Mouse (Mus musculus): ENCODE data around the gene Anks3. TPM values are rescaled to one million over a fixed set of nuclear protein-coding genes. Genes with fewer than 3 reads are reported as not detected.

Gene Anks3
- polyA plus RNA-seq, 1 experiment from 2014 or later, result 41.3 TPM

- no peaks in the 10 kb centered on the region for H3K9me3 ChIP-seq (ENCODE audit: control insufficient read depth, low read length)
- H3K9ac ChIP-seq (ENCODE audit: low read depth, low read length), result no peak overlapping the region
- H3K36me3 ChIP-seq (ENCODE audit: control insufficient read depth, insufficient read depth, low read length), result peaks cover 15% of the 10 kb centered on the region
- peaks cover 10% of the 10 kb centered on the region for H3K4me1 ChIP-seq (ENCODE audit: control insufficient read depth, insufficient read depth, low read length)
- WGBS, result 88% methylated on average over 8 of the region's 8 CpGs
- no peak overlapping the region for H3K27ac ChIP-seq (ENCODE audit: low read length)
- no peak for ATAC-seq
- no peaks in the 10 kb centered on the region for H3K27me3 ChIP-seq (replicated peaks; ENCODE audit: control insufficient read depth, insufficient read depth, low read length)
- H3K4me3 ChIP-seq (ENCODE audit: low read length), result no peak overlapping the region
- no peak overlapping the region for H3K4me2 ChIP-seq (ENCODE audit: low read depth, low read length)
These were observed 26.4 kb downstream of the Anks3 start for GRCm38 (mm10) chr16:4937351-4938190.

GRCm38 (mm10) chr16:4935931-4936703 is 27.9 kb downstream of the Anks3 start:
- H3K4me2 ChIP-seq (ENCODE audit: low read depth, low read length), result no peak overlapping the region
- H3K4me3 ChIP-seq (ENCODE audit: low read length), result no peak overlapping the region
- H3K36me3 ChIP-seq (ENCODE audit: control insufficient read depth, insufficient read depth, low read length), result peaks cover 12% of the 10 kb centered on the region
- no peak for ATAC-seq
- H3K9ac ChIP-seq (ENCODE audit: low read depth, low read length), result no peak overlapping the region
- H3K27ac ChIP-seq (ENCODE audit: low read length), result no peak overlapping the region
- no peaks in the 10 kb centered on the region for H3K27me3 ChIP-seq (replicated peaks; ENCODE audit: control insufficient read depth, insufficient read depth, low read length)
- peaks cover 15% of the 10 kb centered on the region for H3K4me1 ChIP-seq (ENCODE audit: control insufficient read depth, insufficient read depth, low read length)
- no peaks in the 10 kb centered on the region for H3K9me3 ChIP-seq (ENCODE audit: control insufficient read depth, low read length)
- 83% methylated on average over 10 of the region's 10 CpGs for WGBS

- Histone ChIP-seq H3K27ac (ENCODE audit: low read length) (no peak overlapping the region), H3K4me2 (ENCODE audit: low read depth, low read length) (no peak overlapping the region), H3K9me3 (ENCODE audit: control insufficient read depth, low read length) (no peaks in the 10 kb centered on the region), H3K27me3 (replicated peaks; ENCODE audit: control insufficient read depth, insufficient read depth, low read length) (no peaks in the 10 kb centered on the region), H3K4me3 (ENCODE audit: low read length) (no peak overlapping the region), H3K36me3 (ENCODE audit: control insufficient read depth, insufficient read depth, low read length) (peaks cover 8% of the 10 kb centered on the region), H3K9ac (ENCODE audit: low read depth, low read length) (no peak overlapping the region), H3K4me1 (ENCODE audit: control insufficient read depth, insufficient read depth, low read length) (peaks cover 15% of the 10 kb centered on the region)
- no peak for ATAC-seq
- whole genome bisulfite sequencing, result 97% methylated on average over 31 of the region's 31 CpGs
These were observed 28.6 kb downstream of the Anks3 start for GRCm38 (mm10) chr16:4935430-4935829.

GRCm38 (mm10) chr16:4932429-4932828 is 31.6 kb downstream of the Anks3 start:
- WGBS, result 52% methylated on average over 3 of the region's 3 CpGs
- Histone ChIP-seq H3K27me3 (replicated peaks; ENCODE audit: control insufficient read depth, insufficient read depth, low read length) (no peaks in the 10 kb centered on the region), H3K4me1 (ENCODE audit: control insufficient read depth, insufficient read depth, low read length) (0 out of 2 replicates have a peak, but pooled peaks cover 9% of the 10 kb centered on the region), H3K9ac (ENCODE audit: low read depth, low read length) (no peak overlapping the region), H3K36me3 (ENCODE audit: control insufficient read depth, insufficient read depth, low read length) (peaks cover 11% of the 10 kb centered on the region), H3K27ac (ENCODE audit: low read length) (peak overlapping the region; percentile 38; the same call in 1 of the 2 replicates), H3K4me3 (ENCODE audit: low read length) (no peak overlapping the region), H3K4me2 (ENCODE audit: low read depth, low read length) (peak overlapping the region; percentile 33; the same call in 1 of the 2 replicates), H3K9me3 (ENCODE audit: control insufficient read depth, low read length) (no peaks in the 10 kb centered on the region)
- peak; percentile 87 for ATAC-seq

- ATAC-seq, result no peak
- WGBS, result 76% methylated on average over 2 of the region's 2 CpGs
These were observed 35.5 kb downstream of the Anks3 start for GRCm38 (mm10) chr16:4928474-4928873.

GRCm38 (mm10) chr16:4927967-4928366 is 36.0 kb downstream of the Anks3 start:
- 94% methylated on average over 7 of the region's 7 CpGs for WGBS
- peaks cover 30% of the 10 kb centered on the region for H3K36me3 ChIP-seq (ENCODE audit: control insufficient read depth, insufficient read depth, low read length)
- H3K9me3 ChIP-seq (ENCODE audit: control insufficient read depth, low read length), result no peaks in the 10 kb centered on the region
- H3K27ac ChIP-seq (ENCODE audit: low read length), result no peak overlapping the region
- H3K27me3 ChIP-seq (replicated peaks; ENCODE audit: control insufficient read depth, insufficient read depth, low read length), result no peaks in the 10 kb centered on the region
- no peak overlapping the region for H3K4me3 ChIP-seq (ENCODE audit: low read length)
- H3K4me2 ChIP-seq (ENCODE audit: low read depth, low read length), result no peak overlapping the region
- ATAC-seq, result no peak
- H3K4me1 ChIP-seq (ENCODE audit: control insufficient read depth, insufficient read depth, low read length), result 0 out of 2 replicates have a peak, but pooled peaks cover 8% of the 10 kb centered on the region
- no peak overlapping the region for H3K9ac ChIP-seq (ENCODE audit: low read depth, low read length)

More at GRCm38 (mm10) chr16:4928474-4928873, 35.5 kb downstream of the Anks3 start:
- Histone ChIP-seq H3K4me3 (ENCODE audit: low read length) (no peak overlapping the region), H3K27ac (ENCODE audit: low read length) (no peak overlapping the region), H3K36me3 (ENCODE audit: control insufficient read depth, insufficient read depth, low read length) (peaks cover 27% of the 10 kb centered on the region), H3K4me1 (ENCODE audit: control insufficient read depth, insufficient read depth, low read length) (0 out of 2 replicates have a peak, but pooled peaks cover 9% of the 10 kb centered on the region), H3K27me3 (replicated peaks; ENCODE audit: control insufficient read depth, insufficient read depth, low read length) (no peaks in the 10 kb centered on the region), H3K9me3 (ENCODE audit: control insufficient read depth, low read length) (no peaks in the 10 kb centered on the region), H3K4me2 (ENCODE audit: low read depth, low read length) (no peak overlapping the region), H3K9ac (ENCODE audit: low read depth, low read length) (no peak overlapping the region)

GRCm38 (mm10) chr16:4923996-4924395 is 40.0 kb downstream of the Anks3 start:
- no peak overlapping the region for H3K4me2 ChIP-seq (ENCODE audit: low read depth, low read length)
- no peak for ATAC-seq
- no peak overlapping the region for H3K4me3 ChIP-seq (ENCODE audit: low read length)
- no peak overlapping the region for H3K9ac ChIP-seq (ENCODE audit: low read depth, low read length)
- H3K27me3 ChIP-seq (replicated peaks; ENCODE audit: control insufficient read depth, insufficient read depth, low read length), result no peaks in the 10 kb centered on the region
- 89% methylated on average over 5 of the region's 5 CpGs for WGBS
- no peaks in the 10 kb centered on the region for H3K9me3 ChIP-seq (ENCODE audit: control insufficient read depth, low read length)
- H3K27ac ChIP-seq (ENCODE audit: low read length), result no peak overlapping the region
- no peaks in the 10 kb centered on the region for H3K4me1 ChIP-seq (ENCODE audit: control insufficient read depth, insufficient read depth, low read length)
- H3K36me3 ChIP-seq (ENCODE audit: control insufficient read depth, insufficient read depth, low read length), result peaks cover 30% of the 10 kb centered on the region

GRCm38 (mm10) chr16:4922481-4922880 is 41.5 kb downstream of the Anks3 start:
- 90% methylated on average over 6 of the region's 6 CpGs for WGBS
- Histone ChIP-seq H3K4me3 (ENCODE audit: low read length) (no peak overlapping the region), H3K27ac (ENCODE audit: low read length) (no peak overlapping the region), H3K9ac (ENCODE audit: low read depth, low read length) (no peak overlapping the region), H3K4me2 (ENCODE audit: low read depth, low read length) (no peak overlapping the region), H3K9me3 (ENCODE audit: control insufficient read depth, low read length) (no peaks in the 10 kb centered on the region), H3K4me1 (ENCODE audit: control insufficient read depth, insufficient read depth, low read length) (no peaks in the 10 kb centered on the region), H3K27me3 (replicated peaks; ENCODE audit: control insufficient read depth, insufficient read depth, low read length) (no peaks in the 10 kb centered on the region), H3K36me3 (ENCODE audit: control insufficient read depth, insufficient read depth, low read length) (peaks cover 24% of the 10 kb centered on the region)
- no peak for ATAC-seq

- H3K4me1 ChIP-seq (ENCODE audit: control insufficient read depth, insufficient read depth, low read length), result no peaks in the 10 kb centered on the region
- WGBS, result 81% methylated on average over 4 of the region's 4 CpGs
- no peak overlapping the region for H3K27ac ChIP-seq (ENCODE audit: low read length)
- no peak overlapping the region for H3K4me3 ChIP-seq (ENCODE audit: low read length)
- peaks cover 18% of the 10 kb centered on the region for H3K36me3 ChIP-seq (ENCODE audit: control insufficient read depth, insufficient read depth, low read length)
- no peaks in the 10 kb centered on the region for H3K27me3 ChIP-seq (replicated peaks; ENCODE audit: control insufficient read depth, insufficient read depth, low read length)
- no peak overlapping the region for H3K4me2 ChIP-seq (ENCODE audit: low read depth, low read length)
- no peaks in the 10 kb centered on the region for H3K9me3 ChIP-seq (ENCODE audit: control insufficient read depth, low read length)
- no peak overlapping the region for H3K9ac ChIP-seq (ENCODE audit: low read depth, low read length)
- ATAC-seq, result no peak
These were observed 43.4 kb downstream of the Anks3 start for GRCm38 (mm10) chr16:4920556-4920955.
